Mouse (Mus musculus): ENCODE results near the gene Prr15l. TPM values are rescaled to one million over a fixed set of nuclear protein-coding genes. Genes with fewer than 3 reads are reported as not detected.

Prr15l gene
- polyA plus RNA-seq, 1 experiment from 2014 or later: 55.2 TPM

GRCm38 (mm10) chr11:96982355-96982754 is 54.5 kb downstream of the Prr15l start:
- 1% methylated on average over 7 of the region's 7 CpGs for WGBS
- Histone ChIP-seq H3K4me3 (replicated peaks) (no peak overlapping the region), H3K4me2 (no peak overlapping the region), H3K9me3 (no peaks in the 10 kb centered on the region), H3K9ac (no peak overlapping the region), H3K36me3 (no peaks in the 10 kb centered on the region), H3K27me3 (replicated peaks) (peaks cover 3% of the 10 kb centered on the region), H3K27ac (no peak overlapping the region), H3K4me1 (peaks cover 10% of the 10 kb centered on the region; the same call in 1 of the 2 replicates)
- ATAC-seq (ENCODE audit: insufficient read depth, low FRiP score, low read depth): no peak

- Histone ChIP-seq H3K4me3 (replicated peaks) (no peak within 1 kb of the TSS), H3K4me1 (peaks cover 10% of the 10 kb centered on the region; the same call in 1 of the 2 replicates), H3K27me3 (replicated peaks) (peaks cover 3% of the 10 kb centered on the region), H3K4me2 (no peak within 1 kb of the TSS), H3K27ac (no peak within 1 kb of the TSS), H3K36me3 (no peaks in the 10 kb centered on the region), H3K9ac (no peak within 1 kb of the TSS), H3K9me3 (no peaks in the 10 kb centered on the region)
- ATAC-seq (ENCODE audit: insufficient read depth, low FRiP score, low read depth): no peak
- 77% methylated on average over 7 of the region's 7 CpGs for WGBS
These were observed 55.0 kb downstream of the Prr15l start, which contains the start of gene Sp2 for GRCm38 (mm10) chr11:96982859-96983258. Sp2 (minus strand) TSS chr11:96982959.

- Histone ChIP-seq H3K4me1 (peaks cover 2% of the 10 kb centered on the region; the same call in 1 of the 2 replicates), H3K9ac (no peak overlapping the region), H3K4me2 (no peak overlapping the region), H3K4me3 (replicated peaks) (no peak overlapping the region), H3K36me3 (no peaks in the 10 kb centered on the region), H3K9me3 (no peaks in the 10 kb centered on the region), H3K27ac (no peak overlapping the region), H3K27me3 (replicated peaks) (peaks cover 3% of the 10 kb centered on the region)
- no peak for ATAC-seq (ENCODE audit: insufficient read depth, low FRiP score, low read depth)
- WGBS: 34% methylated on average over 4 of the region's 4 CpGs
These were observed 57.0 kb downstream of the Prr15l start for GRCm38 (mm10) chr11:96984903-96985302.

- peaks cover 2% of the 10 kb centered on the region; the same call in 1 of the 2 replicates for H3K4me1 ChIP-seq
- no peak for ATAC-seq (ENCODE audit: insufficient read depth, low FRiP score, low read depth)
- 25% methylated on average over 3 of the region's 3 CpGs for WGBS
- no peaks in the 10 kb centered on the region for H3K9me3 ChIP-seq
- no peak overlapping the region for H3K27ac ChIP-seq
- no peak overlapping the region for H3K4me2 ChIP-seq
- no peak overlapping the region for H3K9ac ChIP-seq
- no peaks in the 10 kb centered on the region for H3K36me3 ChIP-seq
- no peak overlapping the region for H3K4me3 ChIP-seq (replicated peaks)
- peaks cover 3% of the 10 kb centered on the region for H3K27me3 ChIP-seq (replicated peaks)
These were observed 58.6 kb downstream of the Prr15l start for GRCm38 (mm10) chr11:96986463-96986862.

Other genes starting within 250 kb of the Prr15l start
- gene Snx11, start 150.5 kb upstream of the Prr15l start, polyA plus RNA-seq (2015; fragmentation: Nextera tagmentation; extraction: Ambion mirVana): 16.5 and 17.4 TPM in 2 replicates
- gene Cbx1, start 139.0 kb upstream of the Prr15l start, polyA plus RNA-seq (2015; fragmentation: Nextera tagmentation; extraction: Ambion mirVana): 99.1 and 99.2 TPM in 2 replicates
- 52.6 and 54.1 TPM in 2 replicates for gene Nfe2l1, start 98.1 kb upstream of the Prr15l start, polyA plus RNA-seq (2015; fragmentation: Nextera tagmentation; extraction: Ambion mirVana)
- gene Copz2, start 78.2 kb upstream of the Prr15l start, polyA plus RNA-seq (2015; fragmentation: Nextera tagmentation; extraction: Ambion mirVana): 124 and 125 TPM in 2 replicates
- gene Cdk5rap3, start 11.6 kb upstream of the Prr15l start, polyA plus RNA-seq (2015; fragmentation: Nextera tagmentation; extraction: Ambion mirVana): 67.2 and 76.5 TPM in 2 replicates
- gene Pnpo, start 15.9 kb downstream of the Prr15l start, polyA plus RNA-seq (2015; fragmentation: Nextera tagmentation; extraction: Ambion mirVana): 63.6 and 85.7 TPM in 2 replicates
- gene Sp2, start 54.9 kb downstream of the Prr15l start, polyA plus RNA-seq (2015; fragmentation: Nextera tagmentation; extraction: Ambion mirVana): 12.7 and 13.5 TPM in 2 replicates
- gene Sp6, start 85.3 kb downstream of the Prr15l start, polyA plus RNA-seq (2015; fragmentation: Nextera tagmentation; extraction: Ambion mirVana): 1.4 and 3.7 TPM in 2 replicates
- 19.7 and 20.1 TPM in 2 replicates for gene Scrn2, start 101.8 kb downstream of the Prr15l start, polyA plus RNA-seq (2015; fragmentation: Nextera tagmentation; extraction: Ambion mirVana)
- gene Lrrc46, start 113.3 kb downstream of the Prr15l start, polyA plus RNA-seq (2015; fragmentation: Nextera tagmentation; extraction: Ambion mirVana): 0.54 and 0.86 TPM in 2 replicates
- 78.8 and 85.1 TPM in 2 replicates for gene Mrpl10, start 113.5 kb downstream of the Prr15l start, polyA plus RNA-seq (2015; fragmentation: Nextera tagmentation; extraction: Ambion mirVana)
- gene Osbpl7, start 122.5 kb downstream of the Prr15l start, polyA plus RNA-seq (2015; fragmentation: Nextera tagmentation; extraction: Ambion mirVana): 7.8 and 9.5 TPM in 2 replicates
- 0.24 TPM in 1 of 2 replicates, not detected in the other for gene Tbx21, start 187.2 kb downstream of the Prr15l start, polyA plus RNA-seq (2015; fragmentation: Nextera tagmentation; extraction: Ambion mirVana)
- 4.1 and 5.3 TPM in 2 replicates for gene Tbkbp1, start 223.4 kb downstream of the Prr15l start, polyA plus RNA-seq (2015; fragmentation: Nextera tagmentation; extraction: Ambion mirVana)